Mouse (Mus musculus) gastrocnemius, postnatal 14 days (tissue): ENCODE data around the gene Ucp2. TPM values are rescaled to one million over a fixed set of nuclear protein-coding genes. Genes with fewer than 3 reads are reported as not detected.

ENCODE experiments used
- DNase-seq: peaks from one replicate; pipeline ENCODE4 v3.0.0; 2021; ENCODE audit warnings: mixed read lengths
- intact Hi-C: fragments of 180-260 bp; cut with DNase I; formaldehyde crosslinking; loops from one replicate; pipeline ENCODE4 v1.15.1; 2025; ENCODE audit warnings: low total_unique reads
- long read RNA-seq, 2 experiments: library from polyadenylated mRNA; stranded (forward); transcript quantifications; one replicate each; pipeline ENCODE4 v2.0.0; 2021
- total RNA-seq, 2 experiments: library from RNA; stranded (reverse); gene quantifications; 2 replicates each; pipeline ENCODE4 v1.2.3; 2021

Gene Ucp2
- total RNA-seq: 100 to 1,000 TPM; 121 to 126 TPM
- long read RNA-seq, experiment 1, transcript Ucp2-202 (8 exons, 3,988 nt): major isoform, 28 of 33 reads
- long read RNA-seq, experiment 1, partial matches to known transcripts: 5 of 33 reads
- long read RNA-seq, experiment 1, other reads (novel, unspliced or antisense): 0 of 33 reads
- long read RNA-seq, experiment 2, transcript Ucp2-202 (8 exons, 3,988 nt): major isoform, 23 of 29 reads
- long read RNA-seq, experiment 2, partial matches to known transcripts: 3 of 29 reads
- long read RNA-seq, experiment 2, other reads (novel, unspliced or antisense): 3 of 29 reads

GRCm38 (mm10) chr7:100493117-100493483 lies at the start of gene Ucp2:
TSS of gene Ucp2 (plus strand) at chr7:100493337.
- DNase-seq: peak; percentile 81
- intact Hi-C loops: no loop called here

- intact Hi-C loops: no loop called here
- no peak for DNase-seq
Measured at GRCm38 (mm10) chr7:100443728-100444127, 49.4 kb upstream of the Ucp2 start.

GRCm38 (mm10) chr7:100446271-100446670 lies 46.9 kb upstream of the Ucp2 start:
- intact Hi-C loops: no loop called here
- no peak for DNase-seq

- intact Hi-C loops: no loop called here
- no peak for DNase-seq
Measured at GRCm38 (mm10) chr7:100448530-100448929, 44.6 kb upstream of the Ucp2 start.

- DNase-seq: no peak
- intact Hi-C loops: no loop called here
Measured at GRCm38 (mm10) chr7:100448985-100449384, 44.2 kb upstream of the Ucp2 start.

- intact Hi-C loops: no loop called here
- DNase-seq: no peak
Measured at GRCm38 (mm10) chr7:100458153-100458552, 35.0 kb upstream of the Ucp2 start.

GRCm38 (mm10) chr7:100459862-100460261 lies 33.3 kb upstream of the Ucp2 start:
- intact Hi-C loops: no loop called here
- DNase-seq: no peak

GRCm38 (mm10) chr7:100461621-100462151 lies 31.5 kb upstream of the Ucp2 start:
- intact Hi-C loops: no loop called here
- peak; percentile 55 for DNase-seq

GRCm38 (mm10) chr7:100463194-100463593 lies 29.9 kb upstream of the Ucp2 start:
- no peak for DNase-seq

GRCm38 (mm10) chr7:100463757-100464156 lies 29.4 kb upstream of the Ucp2 start:
- intact Hi-C loops: no loop called here
- no peak for DNase-seq

More at GRCm38 (mm10) chr7:100463194-100463593, 29.9 kb upstream of the Ucp2 start:
- intact Hi-C loops: no loop called here

- intact Hi-C loops: no loop called here
- no peak for DNase-seq
Measured at GRCm38 (mm10) chr7:100464248-100464647, 28.9 kb upstream of the Ucp2 start.

- intact Hi-C loops: no loop called here
- DNase-seq: peak; percentile 38
Measured at GRCm38 (mm10) chr7:100465248-100465647, 27.9 kb upstream of the Ucp2 start.

GRCm38 (mm10) chr7:100465656-100466309 lies 27.4 kb upstream of the Ucp2 start:
- intact Hi-C loops: no loop called here
- peak; percentile 93 for DNase-seq

- no peak for DNase-seq
- intact Hi-C loops: no loop called here
Measured at GRCm38 (mm10) chr7:100466781-100467510, 26.2 kb upstream of the Ucp2 start.

GRCm38 (mm10) chr7:100468761-100469160 lies 24.4 kb upstream of the Ucp2 start:
- no peak for DNase-seq
- intact Hi-C loops: no loop called here

- intact Hi-C loops: no loop called here
Measured at GRCm38 (mm10) chr7:100469502-100469901, 23.6 kb upstream of the Ucp2 start.

GRCm38 (mm10) chr7:100470796-100471406 lies 22.2 kb upstream of the Ucp2 start:
- intact Hi-C loops: no loop called here
- DNase-seq: no peak

More at GRCm38 (mm10) chr7:100469502-100469901, 23.6 kb upstream of the Ucp2 start:
- no peak for DNase-seq

GRCm38 (mm10) chr7:100471407-100471797 lies 21.7 kb upstream of the Ucp2 start:
- intact Hi-C loops: no loop called here
- DNase-seq: no peak

GRCm38 (mm10) chr7:100472777-100473176 lies 20.4 kb upstream of the Ucp2 start, which contains the start of gene Ucp3:
TSS of gene Ucp3 (plus strand) at chr7:100472990.
- peak; percentile 61 for DNase-seq
- intact Hi-C loops: no loop called here
